Mouse (Mus musculus): ENCODE measurements around the gene Itpr1.

Gene Itpr1

DNA sequence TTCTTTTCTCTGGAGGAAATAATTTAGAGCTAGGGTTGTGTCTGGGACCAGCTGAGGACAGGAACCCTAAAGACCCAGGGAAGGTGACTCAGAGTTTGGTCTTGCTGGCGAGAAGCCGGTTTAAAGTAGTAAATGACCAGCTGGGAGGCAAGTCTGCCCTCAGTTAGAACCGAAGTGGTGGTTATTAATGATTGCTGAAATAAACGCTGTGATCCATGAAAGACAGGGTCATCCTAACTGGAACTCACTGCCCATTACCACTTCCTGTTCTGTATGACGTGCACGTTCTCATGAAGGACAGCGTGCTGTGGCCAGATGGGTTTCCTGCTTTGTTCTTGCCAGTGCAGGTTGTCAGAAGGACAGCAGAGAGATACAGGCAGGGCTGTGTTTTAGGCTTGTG is 232.1 kb downstream of the Itpr1 start:
- DNase-seq (ENCODE audit: low spot score), result no peak

DNA sequence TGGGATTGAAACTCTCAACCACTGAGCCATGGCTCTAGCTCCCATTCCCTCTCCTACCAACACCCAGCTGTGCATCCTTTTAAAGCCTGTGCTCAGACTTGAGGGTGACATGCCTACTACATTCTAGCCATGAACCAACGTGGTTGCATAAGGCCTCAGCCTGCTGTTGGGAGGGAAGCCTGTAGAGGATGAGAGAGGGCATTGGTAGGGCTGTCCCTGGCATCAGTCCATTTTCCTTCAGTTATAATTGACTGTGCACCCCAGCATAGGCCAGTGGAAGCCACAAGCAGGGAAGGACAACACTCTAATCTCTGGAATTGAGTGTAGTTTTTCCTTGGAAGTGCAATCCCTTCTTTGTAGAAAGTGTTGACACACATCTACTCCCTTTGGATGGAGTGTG is 233.9 kb downstream of the Itpr1 start:
- DNase-seq (ENCODE audit: low spot score), result no peak

DNA sequence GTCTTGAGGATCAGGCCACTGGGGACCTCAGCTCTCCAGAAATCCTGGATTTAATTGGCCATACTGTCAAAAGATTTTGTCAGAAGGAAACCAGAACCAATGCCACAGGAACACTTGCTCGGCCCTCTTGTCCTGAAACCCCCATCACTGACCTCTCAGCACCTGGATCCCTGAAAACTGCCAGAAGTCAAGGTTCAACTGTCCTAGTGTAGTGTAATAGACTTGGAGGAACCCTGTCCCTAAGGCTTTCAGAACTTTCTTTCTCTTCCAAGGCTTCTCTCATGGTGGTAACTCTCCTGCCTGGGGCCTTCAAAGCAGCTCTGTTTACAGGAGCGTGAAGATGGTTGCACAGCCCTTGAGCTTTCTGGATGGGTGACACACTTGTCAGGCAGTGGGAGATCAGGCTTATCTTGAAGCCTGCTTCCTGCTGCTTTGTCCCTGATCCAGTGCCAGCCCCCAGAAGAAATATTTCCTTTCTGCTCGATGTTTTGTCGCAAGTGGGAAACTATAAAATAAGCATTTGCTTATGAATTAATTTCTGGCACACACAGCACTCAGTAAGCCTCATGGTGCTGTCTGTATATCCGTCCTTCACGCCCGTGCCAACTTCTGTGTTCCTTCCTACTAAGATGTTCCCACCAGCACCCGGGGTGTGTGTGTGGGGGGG is 234.4 kb downstream of the Itpr1 start:
- no peak for DNase-seq (ENCODE audit: low spot score)

DNA sequence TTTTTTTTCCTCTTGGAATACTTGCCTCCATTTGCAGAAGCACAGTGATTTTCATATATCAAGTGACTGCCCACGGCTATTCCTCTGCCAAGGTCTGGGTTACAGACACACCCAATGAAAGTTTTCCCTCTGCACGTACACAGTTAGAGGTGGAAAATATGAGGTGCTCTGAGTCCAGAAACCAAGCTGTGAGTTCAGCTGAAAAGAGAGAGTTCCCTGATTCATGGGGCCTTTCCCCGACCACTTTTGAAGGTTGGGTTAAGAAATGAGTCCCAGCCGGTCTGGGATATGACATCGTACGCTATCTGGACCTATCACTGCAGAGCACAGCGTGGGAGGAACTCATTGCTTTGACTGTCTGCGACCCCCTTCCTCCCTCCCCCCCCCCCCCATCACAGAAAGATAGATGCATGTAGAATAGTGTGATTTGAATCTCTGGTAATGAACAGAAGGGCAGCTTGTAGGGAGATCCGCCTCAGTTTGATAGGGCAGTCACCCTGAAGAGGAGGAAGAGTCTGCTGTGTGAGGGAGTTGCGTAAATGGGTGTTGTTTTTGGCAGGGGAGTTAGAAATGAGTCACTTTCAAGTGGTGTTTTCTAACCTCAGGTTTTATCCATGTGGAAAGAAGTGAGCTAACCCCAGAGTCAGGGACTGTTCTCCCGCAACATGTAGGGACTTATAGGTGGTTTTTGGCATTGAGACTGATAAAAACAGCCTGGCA is 235.3 kb downstream of the Itpr1 start:
- DNase-seq (ENCODE audit: low spot score), result no peak

DNA sequence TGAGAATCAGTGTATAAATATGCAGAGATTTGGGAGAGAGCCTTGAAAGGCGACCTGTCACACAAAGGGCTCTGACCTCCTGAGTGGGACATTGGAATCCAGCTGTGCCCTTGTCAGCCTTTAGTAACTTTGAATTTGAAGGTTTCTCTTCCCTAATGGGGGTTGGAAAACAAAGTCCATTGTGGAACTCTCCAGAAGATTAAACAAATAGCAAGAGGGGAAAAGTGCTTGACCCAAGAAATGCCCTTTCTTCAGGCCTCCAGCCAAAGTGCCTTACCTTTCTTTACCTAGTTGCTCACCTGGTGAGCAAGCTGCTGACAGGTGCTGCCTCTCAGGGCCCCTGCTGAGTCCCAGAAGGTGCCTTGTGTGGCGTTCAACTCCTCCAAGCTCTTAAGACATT is 236.0 kb downstream of the Itpr1 start:
- DNase-seq (ENCODE audit: low spot score), result no peak

DNA sequence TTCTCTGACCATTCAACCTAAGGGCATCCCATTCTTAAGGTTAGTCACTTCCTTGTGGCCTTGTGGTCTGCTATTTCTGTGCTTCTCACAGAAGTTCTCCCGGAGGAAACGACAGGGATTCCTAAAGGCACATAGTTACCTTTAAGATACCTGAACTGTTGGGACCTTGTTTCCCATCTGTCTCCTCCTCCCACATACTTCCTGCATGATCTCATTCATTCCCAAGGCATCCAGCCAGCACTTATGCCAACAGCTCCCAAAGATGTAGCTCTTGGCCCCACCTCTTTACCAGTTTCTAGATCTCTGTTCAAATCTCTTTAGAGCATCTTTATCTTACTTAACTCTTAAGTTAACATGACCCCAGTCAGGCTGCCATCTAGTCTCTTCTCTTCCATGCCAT is 238.6 kb downstream of the Itpr1 start:
- DNase-seq (ENCODE audit: low spot score), result no peak

DNA sequence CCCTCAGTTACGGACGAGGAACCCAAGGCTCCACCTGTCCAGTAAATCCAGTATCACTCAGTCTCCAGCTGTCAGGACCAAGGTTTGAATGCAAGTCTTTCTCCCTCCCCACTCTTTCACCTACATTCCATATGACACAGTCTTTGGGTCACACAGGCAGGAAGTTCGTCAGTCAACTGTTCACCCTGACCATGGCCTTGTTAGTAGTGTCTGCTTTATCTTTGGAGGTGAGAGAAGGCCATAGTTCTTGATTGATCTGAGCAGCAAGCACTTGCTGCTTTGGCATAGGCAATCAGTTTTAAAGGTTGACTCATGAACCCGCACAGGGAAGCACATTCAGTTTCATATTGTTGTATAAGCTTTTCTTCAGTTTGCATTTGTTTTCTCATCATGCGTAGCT is 240.7 kb downstream of the Itpr1 start:
- DNase-seq (ENCODE audit: low spot score), result no peak

DNA sequence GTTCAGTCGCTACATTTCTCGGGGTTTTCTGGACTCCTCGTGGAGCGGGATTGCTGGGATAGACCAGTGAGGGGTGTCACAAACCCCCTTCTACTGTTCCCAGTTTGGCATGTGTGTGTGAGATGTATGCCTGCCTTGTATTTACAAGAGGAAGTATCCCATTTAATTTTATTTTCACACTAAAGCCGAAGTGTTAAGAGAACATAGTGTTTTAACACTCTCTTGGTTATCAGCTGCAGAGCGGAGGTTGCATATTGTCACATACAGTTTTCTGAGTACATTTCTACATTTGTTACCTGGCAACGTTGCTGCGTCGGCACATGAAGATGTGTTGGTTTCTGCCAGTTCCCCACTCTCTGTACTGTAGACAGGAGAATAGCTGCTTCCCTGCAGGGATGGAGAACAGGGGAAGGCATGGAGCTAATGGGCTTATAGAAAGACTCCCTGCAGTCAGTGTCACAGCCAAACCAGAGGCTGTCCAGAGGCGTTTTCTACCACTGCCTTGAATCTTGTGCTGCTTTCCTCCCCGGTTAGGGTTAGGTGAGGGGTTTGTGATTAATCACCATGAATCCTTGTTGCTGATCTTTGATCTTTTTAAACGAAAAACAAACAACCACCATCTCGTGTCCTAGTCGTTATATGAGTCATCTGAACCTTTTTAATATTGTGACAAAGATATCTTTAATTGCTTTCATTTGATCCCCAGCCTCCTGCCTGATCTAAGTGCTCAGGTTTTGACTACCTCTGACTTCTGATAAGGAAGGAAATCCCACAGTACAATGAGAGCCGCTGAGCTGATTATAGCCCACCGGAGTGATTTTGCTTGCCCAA is 241.4 kb downstream of the Itpr1 start:
- DNase-seq (ENCODE audit: low spot score), result no peak

DNA sequence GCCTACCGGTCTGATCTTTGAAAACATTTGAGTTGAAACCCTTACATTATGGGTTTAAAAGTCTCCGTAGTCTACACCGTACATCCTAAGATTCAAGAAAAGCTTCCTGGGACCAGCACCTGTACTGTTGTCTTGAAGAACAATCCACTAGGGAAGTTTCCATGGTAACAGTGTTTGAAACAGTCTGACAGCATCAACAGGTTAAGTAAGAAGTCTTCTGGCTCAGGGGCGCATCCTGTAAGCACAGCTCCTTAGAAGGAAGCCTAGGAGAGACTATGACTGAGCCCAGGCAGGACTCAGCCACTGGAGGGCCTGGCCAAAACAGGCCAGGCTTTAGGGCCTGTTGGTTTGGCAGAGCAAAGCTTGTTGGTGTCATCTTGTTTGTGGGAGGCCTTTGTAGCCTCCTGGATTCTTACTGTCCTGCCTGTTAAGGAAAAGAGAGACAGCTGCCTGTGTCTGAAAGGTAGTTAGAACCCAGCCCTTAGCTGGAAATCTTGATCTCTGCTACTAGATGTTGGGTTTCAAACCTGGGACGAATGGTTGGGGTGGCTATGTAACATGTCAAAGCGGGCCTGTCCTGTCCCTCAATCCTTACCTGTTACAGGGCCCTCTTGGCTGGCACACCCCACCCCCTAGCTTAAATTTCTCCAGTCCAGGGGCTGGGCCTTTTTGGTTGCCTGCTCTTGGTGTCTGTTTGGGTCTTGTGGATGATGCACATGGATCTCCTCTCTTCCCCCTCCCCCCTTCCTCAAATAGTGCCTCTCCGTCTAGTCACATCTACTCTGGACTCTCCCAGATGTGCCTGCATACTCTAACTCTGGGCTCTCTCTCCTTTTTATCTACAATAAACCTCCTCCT is 242.3 kb downstream of the Itpr1 start:
- DNase-seq (ENCODE audit: low spot score), result no peak

DNA sequence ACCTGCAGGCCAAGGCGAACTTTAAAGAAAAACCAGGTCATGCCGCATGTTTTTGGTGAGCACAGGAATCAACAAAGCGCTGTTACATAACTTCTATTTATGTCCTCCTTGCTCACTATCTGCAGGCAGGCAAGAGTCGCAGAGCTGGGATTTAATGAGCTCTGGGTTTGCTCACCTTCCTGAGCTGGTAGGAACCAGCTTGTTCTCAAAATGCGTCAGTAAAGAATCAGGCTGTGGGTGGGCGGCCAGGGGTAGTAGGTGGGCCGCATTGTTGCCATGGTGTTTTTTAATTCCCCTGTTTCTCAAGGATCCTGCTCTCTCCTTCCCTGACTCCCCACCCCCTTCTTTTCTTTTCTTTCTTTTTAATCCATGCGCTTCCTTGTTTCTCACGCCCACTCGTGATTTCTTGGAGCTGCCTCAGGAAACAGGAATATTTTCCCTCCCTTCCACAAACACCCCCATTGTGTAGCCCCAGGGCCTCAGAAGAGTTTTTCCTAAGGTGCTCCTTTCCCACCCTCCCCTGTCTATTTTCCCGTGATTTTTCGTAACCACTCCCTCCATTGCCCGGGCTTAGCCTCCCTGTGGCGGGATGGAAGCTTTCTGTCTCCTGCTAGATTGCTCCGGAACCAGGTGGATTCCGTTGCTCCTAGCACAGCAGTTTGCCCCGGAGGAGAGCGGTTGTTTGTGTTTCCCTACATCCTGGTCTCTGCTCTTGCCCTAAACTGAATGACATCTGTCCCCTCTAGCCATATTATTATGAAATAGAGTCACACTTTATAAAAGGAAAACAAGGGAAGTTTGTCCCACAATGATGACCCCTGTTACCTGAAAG is 243.6 kb downstream of the Itpr1 start:
- DNase-seq (ENCODE audit: low spot score), result no peak

DNA sequence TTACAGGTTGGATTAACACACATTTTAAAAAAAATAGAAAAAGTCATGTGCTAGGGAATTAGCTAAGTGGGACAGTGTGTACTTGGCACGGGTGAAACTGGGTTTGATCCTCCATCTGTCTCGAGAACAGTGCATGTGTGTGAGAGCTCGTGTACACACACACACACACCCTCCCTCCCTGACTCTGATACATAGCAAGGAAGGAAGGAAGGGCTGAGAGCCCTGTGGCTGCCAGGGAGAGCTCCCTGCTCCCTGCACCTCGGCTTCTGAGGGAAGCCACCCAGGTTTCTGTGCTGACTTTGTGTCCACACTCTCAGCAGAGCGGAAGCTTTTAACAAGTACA is 244.1 kb downstream of the Itpr1 start:
- no peak for DNase-seq (ENCODE audit: low spot score)

DNA sequence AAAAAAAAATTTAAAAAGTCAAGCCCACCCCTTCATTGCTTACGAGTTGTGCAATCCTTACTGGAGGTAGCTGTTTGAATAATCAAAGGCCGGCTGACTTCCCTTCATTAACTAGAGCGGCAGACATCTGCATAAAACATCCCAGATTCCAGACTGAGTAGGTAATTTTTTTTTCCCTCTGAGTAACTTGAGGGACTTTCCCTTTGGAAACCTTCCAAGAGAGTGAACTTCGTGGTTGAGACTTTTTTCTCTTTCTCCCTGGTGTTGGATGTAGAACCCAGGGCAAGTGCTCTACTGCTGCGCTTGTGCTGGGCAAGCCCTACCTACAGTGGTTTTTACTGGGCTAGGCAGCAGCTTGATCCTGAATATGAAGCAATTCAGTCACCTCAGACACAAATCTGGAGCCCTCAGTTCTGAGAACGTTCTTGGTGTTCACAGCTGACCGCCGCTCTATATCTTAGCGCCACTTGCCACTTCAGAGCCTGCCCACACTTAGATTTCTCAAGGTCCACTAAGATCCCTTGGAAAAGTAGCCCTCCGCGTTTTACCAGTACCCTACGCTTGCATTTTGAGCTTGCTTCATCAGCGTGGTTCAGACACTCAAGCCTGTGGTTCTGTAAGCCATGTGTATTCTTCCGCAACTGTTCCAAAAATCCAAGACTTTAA is 244.8 kb downstream of the Itpr1 start:
- DNase-seq (ENCODE audit: low spot score), result no peak

DNA sequence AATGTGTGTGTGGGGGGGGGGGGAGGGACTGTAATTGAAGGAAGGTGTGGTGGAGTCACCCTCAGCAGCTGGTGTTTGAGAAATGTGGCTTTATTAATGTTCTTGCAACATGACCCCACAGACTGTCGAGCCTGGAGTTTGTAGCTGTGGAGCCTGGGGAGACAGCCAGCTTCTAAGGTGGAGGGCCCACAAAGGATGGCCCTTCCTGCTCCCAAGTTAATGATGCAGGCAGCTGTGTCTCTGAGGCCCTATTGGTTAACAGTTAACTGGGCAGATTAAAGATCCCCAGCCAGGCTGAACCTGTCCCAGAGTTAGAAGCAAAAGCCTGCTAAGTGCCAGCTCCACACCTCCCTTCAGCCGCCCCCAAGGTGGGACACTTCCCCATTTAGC is 245.3 kb downstream of the Itpr1 start:
- DNase-seq (ENCODE audit: low spot score), result no peak

DNA sequence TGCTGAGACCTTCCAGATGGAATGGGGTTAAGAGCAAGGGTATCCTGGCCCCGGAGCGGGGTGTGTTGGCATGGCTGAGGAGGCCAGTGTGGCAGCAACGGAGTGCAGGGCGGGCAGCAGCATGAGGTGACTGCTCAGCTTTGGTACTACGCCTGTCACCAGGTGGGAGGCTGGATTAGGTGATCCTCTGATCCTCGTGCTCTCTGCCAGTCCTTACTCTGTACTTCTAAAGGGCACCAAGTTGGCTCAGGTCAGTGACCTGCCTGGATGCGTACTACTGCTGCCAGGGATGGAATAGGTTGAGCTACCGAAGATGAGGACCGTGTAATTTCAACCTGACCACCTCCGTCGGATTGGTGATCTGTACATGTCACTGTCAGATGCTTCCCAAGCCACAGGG is 245.9 kb downstream of the Itpr1 start:
- no peak for DNase-seq (ENCODE audit: low spot score)

DNA sequence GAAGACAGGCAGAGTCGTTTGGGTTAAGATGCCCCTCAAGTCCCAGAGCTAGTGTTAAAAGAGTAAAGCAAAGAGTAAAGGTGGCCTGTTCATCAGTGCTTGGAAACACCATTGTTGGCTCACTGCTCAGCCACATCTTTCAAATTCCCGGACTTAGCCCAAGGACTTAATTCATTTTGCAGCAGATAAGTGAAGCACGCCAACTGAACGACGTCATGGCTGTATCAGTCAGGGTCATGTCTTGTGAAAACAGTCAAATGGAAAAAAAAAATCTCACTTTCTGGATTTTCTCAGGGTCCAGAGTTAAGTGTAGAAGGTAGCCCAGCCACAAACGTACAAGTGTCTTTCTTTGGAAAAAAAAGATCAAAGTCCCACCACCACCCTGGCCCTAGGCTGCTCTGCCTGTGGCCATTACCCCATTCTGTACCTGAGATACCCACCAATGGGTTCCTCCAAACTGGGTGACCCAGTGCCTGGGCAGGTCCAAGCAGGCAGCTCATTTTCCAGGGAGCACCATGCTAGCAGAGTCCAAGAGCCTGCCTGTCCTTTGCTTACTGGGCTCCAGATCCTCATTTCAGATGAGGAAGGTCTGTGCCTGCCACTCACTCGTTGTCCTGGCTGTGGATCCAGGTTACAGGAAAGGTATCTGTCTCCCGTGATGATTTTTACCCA is 251.5 kb downstream of the Itpr1 start:
- DNase-seq (ENCODE audit: low spot score), result no peak

DNA sequence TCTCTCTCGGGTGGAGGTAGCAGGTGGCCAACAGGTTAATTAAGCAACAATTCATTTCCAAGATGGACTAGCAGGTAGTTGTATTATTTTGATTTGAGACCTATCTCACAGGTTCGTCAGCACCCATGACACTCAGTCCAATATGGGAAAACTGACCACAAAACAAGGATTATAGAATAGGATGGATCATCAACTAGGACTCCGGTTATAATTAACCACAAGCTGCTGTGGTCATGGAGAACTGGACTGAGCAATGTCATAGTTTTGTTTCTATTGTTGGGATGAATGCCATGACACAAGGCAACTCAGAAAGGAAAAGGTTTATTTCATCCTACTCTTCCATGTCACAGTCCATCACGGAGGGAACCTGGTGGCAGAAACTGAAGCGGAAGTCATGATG is 252.3 kb downstream of the Itpr1 start:
- DNase-seq (ENCODE audit: low spot score), result no peak

DNA sequence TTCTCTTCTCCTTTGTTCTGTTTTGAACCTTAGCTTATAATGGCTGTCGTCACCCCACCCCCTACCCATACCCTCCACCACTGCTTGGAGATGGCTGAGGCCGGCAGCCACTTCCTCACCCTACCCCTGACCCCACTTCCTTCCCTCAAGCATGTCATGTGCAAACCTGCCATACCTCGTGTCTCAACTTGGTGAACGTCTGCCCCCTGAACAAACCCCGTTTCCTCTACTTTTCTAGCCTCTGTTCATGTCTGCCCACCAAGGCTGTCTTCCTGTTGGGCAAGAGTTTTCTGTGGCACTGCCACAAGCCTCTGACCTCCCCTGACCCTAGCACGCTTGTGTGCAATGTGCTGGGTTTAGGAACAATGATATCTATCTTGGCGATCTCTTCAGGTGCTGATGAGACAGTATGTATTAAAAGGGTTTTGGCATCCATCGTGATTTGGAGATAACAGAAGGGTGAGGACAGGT is 253.2 kb downstream of the Itpr1 start:
- DNase-seq (ENCODE audit: low spot score), result no peak

DNA sequence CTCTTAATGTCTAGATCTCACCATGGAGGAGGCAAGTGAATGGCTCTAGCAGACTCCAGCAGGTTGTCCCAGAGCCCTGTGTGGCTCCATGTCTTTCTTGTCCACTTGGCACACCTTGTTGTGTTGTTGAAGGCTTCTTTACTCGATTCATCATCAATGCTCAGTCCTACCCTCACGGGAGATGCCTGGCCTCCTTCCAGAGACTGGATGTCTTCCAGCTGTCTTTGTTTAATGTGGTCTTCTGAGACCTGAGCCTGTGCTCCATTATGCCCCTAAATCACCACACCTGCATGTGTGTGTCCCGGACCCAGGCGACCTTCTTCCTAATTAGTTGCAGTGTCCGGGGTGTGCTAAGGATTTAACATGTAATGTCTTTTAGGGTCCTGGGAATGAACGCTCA is 254.7 kb downstream of the Itpr1 start:
- no peak for DNase-seq (ENCODE audit: low spot score)

DNA sequence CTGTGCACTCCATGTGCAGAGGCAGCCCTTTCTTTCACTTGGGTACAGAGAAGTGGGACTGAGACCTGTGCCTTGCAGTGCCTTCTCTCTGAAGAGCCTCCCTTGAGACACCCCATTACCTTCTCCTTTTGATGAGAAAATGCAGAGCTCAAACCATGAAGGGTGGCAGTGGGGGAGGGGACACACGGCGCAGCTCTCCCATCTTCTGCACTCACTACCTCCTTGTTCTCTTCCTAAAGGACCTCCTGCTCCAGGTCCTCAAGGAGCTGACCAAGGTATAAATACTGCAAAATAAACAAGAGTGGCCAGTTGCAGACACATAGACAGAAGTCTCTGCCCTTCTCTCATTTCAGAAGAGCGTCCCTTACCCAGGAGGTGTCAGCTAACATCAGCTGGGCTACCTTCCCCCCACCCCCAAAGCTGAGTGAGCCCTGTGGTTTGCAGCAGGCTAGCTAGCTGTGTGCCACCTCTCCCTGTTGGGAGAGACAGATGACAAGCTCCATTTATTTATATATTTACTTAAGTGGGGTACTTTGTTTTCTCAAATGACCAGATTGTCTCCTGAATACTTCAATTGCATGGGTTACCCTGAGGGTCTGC is 255.4 kb downstream of the Itpr1 start:
- no peak for DNase-seq (ENCODE audit: low spot score)

DNA sequence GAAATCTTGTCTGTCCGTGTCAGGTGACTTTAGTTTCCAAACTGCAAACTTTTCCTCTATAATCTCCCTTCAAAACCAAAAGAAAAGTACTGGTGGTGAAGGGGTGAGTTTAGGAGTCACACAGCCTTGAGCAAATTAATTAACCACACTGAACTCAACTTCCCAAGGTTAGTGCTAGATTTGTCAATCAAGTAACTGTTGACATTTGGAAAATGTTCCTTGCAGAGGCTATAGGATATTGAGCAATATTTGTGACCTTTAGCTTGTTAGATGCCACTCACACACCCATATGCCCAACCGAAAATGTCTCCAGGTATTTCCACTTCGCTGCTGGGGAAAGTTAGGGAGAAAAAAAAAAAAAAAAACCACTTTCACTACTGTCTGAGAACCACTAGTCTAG is 259.0 kb downstream of the Itpr1 start:
- DNase-seq (ENCODE audit: low spot score), result no peak

Data from testis, postnatal 14 days (tissue).